Mouse (Mus musculus) ES-Bruce4 (cell line): ENCODE results near the gene Lef1.

Experiments used
- CTCF ChIP-seq: IDR thresholded peaks from one replicate; pipeline ENCODE4 v1.8.1; 2011; ENCODE audit warnings: low read depth, low read length
- EP300 ChIP-seq: IDR thresholded peaks from 2 replicates; pipeline ENCODE4 v1.6.1; 2011; ENCODE audit warnings: low read depth, low read length; ENCODE audit not compliant: insufficient read depth
- POLR2A ChIP-seq: IDR thresholded peaks from one replicate; pipeline ENCODE4 v1.8.1; 2011; ENCODE audit warnings: low read length; ENCODE audit not compliant: insufficient read depth

DNA sequence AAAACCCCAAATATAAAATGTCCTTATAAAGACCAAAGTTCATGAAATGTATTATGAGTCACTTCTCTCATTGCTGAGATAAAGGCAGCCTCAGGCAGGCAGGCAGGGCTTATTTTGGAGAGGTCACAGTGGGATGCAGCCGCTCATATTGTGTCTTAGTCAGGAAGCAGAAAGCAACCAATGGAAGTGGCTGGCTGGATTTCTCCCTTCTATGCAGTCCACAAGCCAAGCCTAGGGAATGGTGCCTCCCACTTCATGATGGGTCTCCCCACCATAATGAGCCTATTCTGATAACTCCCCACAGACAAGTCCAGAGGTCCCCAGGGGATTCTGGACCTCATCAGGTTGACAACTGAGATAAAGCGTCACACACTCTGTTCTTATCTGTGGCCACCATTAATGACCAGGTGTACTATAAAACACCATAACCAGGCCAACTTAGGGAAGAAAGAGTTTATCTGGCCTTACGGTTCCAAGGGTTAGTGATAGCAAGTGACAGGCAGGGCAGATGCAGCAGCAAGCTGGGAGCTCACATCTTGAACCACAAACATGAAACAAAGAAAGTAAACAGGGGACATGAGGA, 145.2 kb downstream of the Lef1 start:
- TF ChIP-seq CTCF (no peak), EP300 (no peak), POLR2A (no peak)
